Mouse (Mus musculus): ENCODE measurements around the gene Rae1.

GRCm38 (mm10) chr2:173010220-173010717, 10.4 kb downstream of the Rae1 start:
- no peak for TF ChIP-seq EP300 (IDR thresholded peaks at IDR 0.05; ENCODE audit: low read depth)
- TF ChIP-seq CTCF (IDR thresholded peaks at IDR 0.05; ENCODE audit: low read depth), result no peak

All from liver, embryonic 14.5 days (tissue).